Mouse (Mus musculus) G1E (cell line): Measurements from ENCODE around the gene C9orf72.

Experiments
- POLR2AphosphoS5 ChIP-seq: IDR thresholded peaks from 2 replicates; pipeline ENCODE4 v1.6.1; 2012; ENCODE audit warnings: low read depth, low read length, inconsistent platforms; ENCODE audit not compliant: insufficient replicate concordance
- TAL1 ChIP-seq: conservative IDR thresholded peaks from 2 replicates; pipeline ENCODE4 v1.6.1; 2012; ENCODE audit warnings: low read depth, low read length, inconsistent platforms, mixed read lengths

GRCm38 (mm10) chr4:35226496-35226992 lies 569 bp upstream of the C9orf72 start:
- no peak for TF ChIP-seq POLR2AphosphoS5
- no peak for TF ChIP-seq TAL1
